Mouse (Mus musculus): ENCODE results near the gene Specc1. TPM values are rescaled to one million over a fixed set of nuclear protein-coding genes. Genes with fewer than 3 reads are reported as not detected.

The Specc1 gene
- total RNA-seq, 2 experiments from 2014 or later, result 21.2 to 23.5 TPM

DNA sequence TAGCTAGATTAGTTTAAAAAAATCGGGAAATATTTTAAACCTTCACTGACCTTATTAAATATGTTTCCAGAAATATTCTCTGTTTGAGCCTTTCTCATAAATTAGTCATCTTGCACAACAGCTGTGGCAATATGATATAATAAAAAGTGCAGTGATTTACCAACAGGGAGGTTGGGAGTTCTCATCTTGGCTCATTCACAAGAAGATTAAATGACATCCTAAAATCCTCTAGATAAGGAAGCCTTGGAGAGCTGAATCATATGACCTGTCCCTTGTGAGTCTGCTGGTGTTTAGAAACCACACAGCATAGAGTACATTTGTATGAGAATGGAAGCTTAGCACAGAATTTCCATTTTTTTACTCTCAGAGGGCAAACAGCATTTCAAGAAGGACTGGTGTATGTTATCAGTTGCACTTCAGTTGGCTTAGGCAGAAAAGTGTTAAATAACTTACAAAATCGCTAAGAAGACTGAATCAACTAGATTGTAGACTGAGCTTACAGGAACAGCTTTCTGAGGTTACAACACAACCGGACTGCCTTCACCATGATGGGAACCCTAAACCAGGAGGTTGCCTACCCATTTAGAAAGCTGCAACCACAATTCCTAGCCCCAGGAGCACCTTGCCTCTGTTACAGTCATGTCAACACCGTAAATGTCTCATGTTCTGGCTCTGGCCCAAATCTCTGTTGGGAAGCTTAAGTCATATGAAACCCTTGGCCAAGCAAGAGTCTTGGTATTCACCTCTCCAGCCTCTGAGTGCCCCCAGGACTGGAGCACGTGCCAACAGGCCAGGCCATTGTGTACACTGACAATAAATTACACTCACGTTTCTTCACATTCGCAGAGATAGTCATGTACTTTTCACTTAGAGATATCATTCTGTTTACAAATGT lies 188.9 kb downstream of the Specc1 start:
- intact Hi-C loops (cut with DNase I), result no loop called here
- DNase-seq, result peak; percentile 3 to 16

DNA sequence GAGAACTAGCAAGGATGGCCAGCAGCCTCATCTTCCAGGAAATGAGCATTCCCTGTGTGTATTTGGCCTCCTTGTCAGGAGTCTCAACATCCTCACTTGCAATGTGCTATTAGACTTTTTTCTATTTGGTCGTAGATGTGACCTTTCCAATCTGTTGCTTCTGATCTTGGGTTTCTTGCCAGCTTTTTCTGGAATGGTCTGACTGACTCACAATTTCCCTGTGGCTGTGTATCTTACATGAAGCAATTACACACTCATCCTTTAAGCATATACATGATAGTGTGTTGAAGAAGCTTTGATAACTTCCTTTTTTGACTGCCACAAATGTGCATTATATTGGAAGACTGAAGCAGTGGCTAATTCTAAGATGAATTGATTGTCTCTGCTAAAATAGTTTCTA lies 190.1 kb downstream of the Specc1 start:
- DNase-seq, result no peak
- intact Hi-C loops (cut with DNase I), result no loop called here

DNA sequence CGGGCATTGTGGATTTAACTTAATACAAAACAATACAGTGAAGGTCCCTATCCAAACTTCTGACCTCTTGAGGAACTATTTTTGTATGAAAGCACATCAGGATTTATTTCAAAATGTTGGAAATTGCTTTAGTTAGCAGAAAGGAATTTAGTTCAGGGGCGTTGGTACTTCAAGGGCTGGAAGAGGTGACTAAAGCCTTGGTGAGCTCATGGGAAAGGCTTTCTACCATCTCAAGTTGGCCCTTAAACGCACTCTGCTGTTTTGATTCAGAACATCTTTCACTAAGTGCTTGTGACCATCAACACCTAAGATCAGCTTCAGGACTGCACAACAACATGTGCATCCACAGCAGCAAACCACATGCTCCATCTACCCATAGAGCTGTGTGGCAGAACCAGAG lies 191.5 kb downstream of the Specc1 start:
- DNase-seq, result no peak
- intact Hi-C loops (cut with DNase I), result no loop called here

DNA sequence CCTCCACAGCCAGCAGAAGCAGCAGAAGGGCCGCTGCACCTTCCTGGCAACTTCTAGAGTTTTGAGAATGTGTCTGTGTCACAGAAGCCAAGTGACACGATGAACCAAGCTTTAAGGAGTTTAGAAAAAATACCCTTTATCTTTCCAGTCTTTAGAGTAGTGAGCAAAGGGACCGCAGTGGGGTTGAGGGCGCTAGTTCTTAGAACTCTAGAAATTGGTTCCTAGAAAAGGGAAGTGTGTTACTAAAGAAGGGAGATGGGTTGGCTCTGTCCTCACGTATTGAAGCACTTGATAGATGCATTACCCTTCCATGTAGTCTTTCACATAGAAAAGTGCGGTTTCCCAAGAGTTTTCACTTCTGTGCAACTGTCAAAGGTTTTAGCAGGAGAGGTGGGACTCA lies 191.9 kb downstream of the Specc1 start:
- intact Hi-C loops (cut with DNase I), result no loop called here
- no peak for DNase-seq

DNA sequence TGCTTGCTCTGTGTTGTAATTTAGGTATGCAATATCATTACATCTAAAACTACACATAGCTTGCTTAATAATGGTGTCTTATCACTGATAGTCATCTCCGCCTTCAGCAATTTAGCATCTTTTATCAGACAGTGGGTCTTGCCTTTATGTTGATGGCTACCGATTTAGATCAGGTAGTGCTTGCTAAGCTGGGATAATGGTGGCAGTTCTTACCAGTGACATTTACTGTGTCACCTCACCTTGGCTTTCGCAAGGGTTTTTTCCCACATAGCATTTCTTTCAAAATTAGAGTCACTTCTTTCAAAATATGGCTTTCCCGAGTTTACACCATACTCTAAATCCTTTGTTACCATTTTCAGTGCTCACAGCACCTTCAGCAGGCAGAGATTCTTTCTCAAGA lies 196.5 kb downstream of the Specc1 start:
- intact Hi-C loops (cut with DNase I), result no loop called here
- no peak for DNase-seq

DNA sequence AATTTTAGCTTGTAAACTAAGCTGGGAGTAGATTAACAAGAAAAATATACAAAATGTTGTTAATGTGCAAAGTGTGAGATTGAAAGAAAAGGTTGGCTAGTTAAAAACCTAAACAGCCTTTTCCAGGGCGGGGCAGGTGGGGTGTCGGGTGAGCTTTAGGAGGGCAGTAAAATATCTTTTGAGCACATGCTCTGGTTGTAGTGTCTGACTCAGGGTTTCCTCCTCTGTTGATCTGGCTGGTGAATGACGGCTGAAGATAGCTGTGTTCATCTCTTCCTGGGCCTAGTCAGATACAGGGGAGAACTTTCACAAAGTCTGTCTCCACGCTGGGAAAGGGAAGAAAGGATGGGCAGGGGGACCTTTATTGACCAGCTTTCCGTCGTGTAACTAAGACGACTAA lies 203.2 kb downstream of the Specc1 start:
- intact Hi-C loops (cut with DNase I), result no loop called here
- DNase-seq, result no peak

DNA sequence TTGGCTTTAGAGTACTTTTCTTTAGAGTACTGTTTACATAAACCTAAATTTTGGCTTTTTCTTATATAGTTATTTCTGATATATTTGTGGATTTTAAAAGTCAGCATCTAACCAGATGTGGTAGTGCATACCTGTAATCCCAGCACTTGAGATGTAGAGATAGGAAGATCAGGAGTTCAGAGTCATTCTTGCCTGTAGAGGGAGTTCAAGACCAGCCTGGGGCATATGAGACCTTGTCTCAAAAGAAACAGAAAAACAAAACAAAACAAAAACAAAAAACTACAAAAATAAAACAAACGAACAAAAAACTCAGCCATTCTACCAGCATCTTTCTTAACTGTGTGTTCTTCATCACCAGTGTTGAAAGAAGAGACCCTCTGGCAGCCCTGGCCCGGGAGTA lies 204.9 kb downstream of the Specc1 start:
- DNase-seq, result no peak
- intact Hi-C loops (cut with DNase I), result no loop called here

DNA sequence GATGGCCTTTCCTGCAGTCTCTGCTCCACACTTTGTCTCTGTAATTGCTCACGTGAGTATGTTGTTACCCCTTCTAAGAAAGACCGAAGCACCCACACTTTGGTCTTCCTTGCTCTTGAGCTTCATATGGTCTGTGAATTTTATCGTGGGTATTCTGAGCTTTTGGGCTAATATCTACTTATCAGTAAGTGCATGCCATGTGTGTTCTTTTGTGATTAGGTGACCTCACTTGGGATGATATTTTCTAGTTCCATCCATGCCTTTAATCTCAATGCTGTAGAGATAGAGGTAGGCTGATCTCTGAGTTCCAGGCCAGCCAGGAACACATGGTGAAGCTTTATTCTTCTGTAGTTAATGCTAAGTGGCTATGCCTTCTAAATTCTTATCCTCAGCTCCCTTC lies 207.8 kb downstream of the Specc1 start:
- no peak for DNase-seq
- intact Hi-C loops (cut with DNase I), result no loop called here

DNA sequence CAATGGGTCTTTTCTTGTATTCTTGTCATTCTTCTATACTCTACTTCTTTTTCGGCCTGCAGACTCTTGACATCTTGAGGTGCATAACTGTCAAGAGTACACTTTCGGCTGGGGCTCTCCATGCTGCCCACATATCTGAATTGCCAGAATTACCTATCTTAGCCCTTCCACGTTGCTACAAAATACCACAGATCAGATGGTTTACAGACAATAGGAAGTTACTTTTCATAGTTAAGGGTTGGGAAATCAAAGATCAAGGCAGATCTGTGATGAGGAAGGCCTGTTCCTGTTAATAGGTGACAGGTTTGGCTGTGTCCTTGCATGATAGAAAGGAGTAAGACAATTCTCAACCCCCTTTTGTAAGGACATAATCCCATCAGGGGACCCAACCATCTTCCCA lies 209.9 kb downstream of the Specc1 start:
- intact Hi-C loops (cut with DNase I), result no loop called here
- DNase-seq, result no peak

DNA sequence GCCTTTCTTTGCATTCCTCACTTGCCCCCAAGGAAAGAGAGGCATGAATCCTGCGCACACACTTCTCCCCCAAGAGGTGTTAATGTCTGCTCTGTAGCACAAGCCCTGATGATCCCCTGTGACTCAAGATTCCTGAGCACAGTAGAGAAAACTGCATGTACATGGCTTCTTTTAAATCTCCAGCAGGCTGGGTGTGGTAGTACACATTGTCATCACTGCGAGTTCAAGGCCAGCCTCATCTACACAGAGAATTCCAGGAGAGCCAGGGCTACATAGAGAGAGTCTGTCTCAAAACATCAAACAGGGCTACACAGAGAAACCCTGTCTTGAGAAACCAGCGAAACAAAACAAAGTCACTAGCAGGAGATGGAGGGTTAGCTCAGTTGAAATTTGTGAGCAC lies 211.6 kb downstream of the Specc1 start:
- intact Hi-C loops (cut with DNase I), result no loop called here
- no peak for DNase-seq

DNA sequence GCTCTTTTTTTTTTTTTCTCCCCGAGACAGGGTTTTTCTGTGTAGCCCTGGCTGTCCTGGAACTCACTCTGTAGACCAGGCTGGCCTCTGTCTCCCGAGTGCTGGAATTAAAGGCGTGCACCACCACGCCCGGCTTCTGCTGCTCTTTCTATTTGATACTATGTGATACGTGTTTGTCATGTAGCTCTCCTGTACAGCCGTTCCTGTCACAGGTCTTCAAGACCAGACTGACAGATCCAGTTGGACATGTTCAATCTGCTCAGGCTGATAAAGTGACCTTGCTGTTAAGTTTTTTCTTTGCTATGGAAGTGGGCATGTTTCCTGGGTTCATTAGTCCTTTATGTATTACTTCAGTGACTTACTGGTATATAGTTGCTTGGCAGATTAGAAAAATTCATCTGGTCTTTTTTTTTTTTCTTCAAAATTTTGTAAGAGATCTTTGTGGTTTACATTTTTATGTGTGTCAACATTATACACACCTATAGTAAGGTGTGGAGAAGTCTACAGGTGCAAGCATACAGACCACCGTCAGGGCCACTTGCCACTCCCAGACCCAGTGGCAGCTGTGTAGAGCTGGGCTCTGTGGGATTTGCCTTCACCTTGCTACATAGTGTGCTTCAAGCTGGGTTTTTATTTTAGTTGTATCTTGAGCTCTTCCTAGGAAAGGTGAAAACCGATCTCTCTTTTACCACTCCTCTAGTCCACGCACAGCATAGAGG lies 221.0 kb downstream of the Specc1 start:
- DNase-seq, result no peak
- intact Hi-C loops (cut with DNase I), result no loop called here

DNA sequence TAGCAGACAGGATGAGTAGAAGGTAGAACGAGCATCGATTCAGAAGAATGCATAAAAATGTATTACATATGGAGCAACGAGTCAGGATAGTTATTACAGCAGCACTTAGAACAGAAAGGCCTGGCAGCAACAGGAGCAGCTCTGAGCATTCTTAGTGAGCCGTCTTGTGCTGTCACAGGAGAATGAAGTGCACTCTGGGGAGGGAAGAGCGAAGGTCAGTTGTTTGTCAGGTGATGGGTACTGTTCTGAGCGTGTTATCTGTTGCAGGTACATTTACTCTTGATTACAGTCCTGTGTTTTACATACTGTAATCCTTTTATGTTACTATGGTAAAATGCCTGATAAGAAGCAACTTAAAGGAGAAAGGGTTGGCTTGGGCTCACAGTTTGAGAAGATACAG lies 224.2 kb downstream of the Specc1 start:
- no peak for DNase-seq

DNA sequence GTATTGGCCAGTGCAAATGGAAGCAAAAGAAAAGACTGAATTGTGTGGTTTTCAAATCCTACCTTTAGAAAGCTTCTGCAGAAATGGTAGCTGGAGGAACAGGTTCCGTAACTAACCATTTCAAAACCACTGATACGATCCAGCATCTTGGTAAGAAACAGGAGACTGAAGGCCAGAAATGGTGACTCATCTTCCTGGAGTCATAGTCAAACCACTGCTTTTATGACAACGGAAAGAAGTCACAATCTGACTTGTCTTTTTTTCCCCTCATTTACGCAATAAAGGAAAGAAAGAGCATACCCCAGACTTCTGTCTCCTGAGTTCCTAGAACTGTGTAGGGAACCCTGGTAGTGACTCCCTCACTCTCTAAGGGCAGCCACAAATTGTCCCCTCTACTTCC lies 228.3 kb downstream of the Specc1 start:
- no peak for DNase-seq
- intact Hi-C loops (cut with DNase I), result no loop called here

More for the DNA sequence above, 224.2 kb downstream of the Specc1 start:
- intact Hi-C loops (cut with DNase I), result no loop called here

DNA sequence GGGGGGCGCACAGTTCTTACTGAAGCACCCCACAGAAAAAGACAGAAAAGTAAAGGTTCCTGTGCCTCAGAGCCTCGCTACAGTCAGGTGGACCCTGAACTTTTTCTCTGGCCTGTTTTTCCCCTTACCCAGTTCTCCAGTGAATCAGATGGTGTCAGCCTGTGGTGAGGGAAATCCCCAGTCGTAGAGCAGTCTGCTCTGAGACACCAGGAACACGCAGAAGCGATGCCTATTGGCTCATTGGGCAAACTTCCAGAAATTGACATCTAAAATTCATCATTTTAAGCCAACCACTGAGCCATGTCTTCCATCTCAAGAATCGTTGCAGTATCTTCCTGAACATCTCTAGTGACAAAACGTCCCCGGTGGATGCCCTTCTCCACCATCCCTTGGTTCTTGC lies 230.5 kb downstream of the Specc1 start:
- DNase-seq, result no peak
- intact Hi-C loops (cut with DNase I), result no loop called here

DNA sequence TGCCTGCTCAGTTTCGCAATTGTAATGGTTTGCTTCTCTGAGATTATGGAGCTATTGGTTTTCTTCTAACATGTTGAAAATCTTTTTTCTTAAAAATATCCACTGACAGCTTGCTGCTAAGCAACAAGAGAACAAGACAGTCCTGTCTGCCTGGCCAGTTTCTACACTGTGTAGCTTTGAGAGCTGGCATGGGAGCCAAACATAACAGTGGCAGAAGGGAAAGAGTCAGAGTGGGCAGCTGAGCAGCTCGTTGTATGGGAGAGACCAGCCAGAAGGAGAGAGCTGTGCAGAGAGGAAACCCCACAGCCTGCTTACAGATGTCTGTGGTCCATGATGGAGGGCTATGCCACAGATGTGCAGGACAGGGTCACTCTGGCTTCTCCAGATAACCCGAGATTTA lies 235.5 kb downstream of the Specc1 start:
- DNase-seq, result no peak
- intact Hi-C loops (cut with DNase I), result no loop called here

DNA sequence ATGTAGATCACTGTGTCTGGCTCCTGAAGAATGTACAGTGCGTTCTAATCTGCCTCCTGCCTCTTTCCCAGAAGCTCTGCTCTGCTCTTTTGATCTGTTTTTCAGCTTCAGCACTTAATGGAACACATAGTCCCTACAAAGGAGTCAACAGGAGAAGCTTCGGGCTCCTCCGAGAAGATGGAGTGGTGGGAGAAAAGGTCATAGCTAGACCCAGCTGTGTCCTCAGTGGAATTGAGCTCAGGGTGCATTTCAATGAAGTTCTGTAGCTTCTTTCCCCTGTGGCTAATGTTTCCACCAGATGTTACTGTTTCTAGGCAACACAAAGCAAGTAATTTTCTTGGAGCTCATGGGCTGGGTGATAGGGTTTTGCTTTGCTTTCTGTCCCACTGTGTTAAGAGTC lies 236.6 kb downstream of the Specc1 start:
- DNase-seq, result no peak
- intact Hi-C loops (cut with DNase I), result no loop called here

DNA sequence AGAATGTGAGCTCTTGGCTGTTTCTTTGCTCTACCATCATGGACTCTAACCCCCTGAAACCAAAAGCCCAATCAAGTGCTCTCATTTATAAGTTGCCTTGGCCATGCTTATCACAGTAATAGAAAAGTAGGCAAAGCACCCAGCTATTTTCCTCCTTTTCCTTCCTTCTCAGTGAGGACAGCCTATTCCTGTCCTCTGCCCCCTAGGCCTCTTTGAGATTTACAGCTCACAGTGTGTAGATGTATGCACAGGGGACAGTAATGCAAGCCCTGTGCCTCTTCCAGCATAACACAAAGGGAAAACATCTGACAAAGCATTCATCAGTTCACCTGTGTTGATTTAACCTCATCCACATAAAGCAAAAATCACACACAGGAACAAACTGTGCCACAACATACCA lies 237.7 kb downstream of the Specc1 start:
- intact Hi-C loops (cut with DNase I), result no loop called here
- no peak for DNase-seq

DNA sequence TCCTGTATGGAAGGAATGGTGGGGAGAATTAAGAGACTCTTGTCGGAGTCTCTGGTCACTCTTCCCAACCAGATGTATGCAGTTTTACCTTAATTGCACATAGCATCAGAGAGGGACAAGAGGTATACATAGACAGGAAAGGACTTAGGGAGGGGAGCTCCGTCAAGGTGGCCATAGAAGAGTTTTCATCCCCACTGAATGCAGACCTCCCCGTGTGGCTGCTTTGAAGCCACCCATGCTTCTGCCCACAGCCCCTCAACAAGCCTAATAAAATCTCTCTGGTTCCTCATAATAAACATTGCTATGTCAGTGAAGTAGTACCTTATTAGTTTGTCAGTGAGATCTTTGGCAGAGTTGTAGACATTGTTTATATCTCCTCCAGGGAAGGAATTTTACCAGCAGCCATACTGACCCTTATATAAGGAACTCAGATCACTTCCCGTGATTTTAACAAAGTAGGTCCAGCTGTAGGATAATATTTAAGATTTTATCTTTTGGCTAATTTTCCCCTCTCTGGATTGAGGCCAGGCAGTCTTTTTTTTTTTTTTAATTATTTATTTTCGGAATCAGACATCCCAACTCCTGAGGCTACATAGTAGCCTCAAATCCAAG lies 244.4 kb downstream of the Specc1 start:
- intact Hi-C loops (cut with DNase I), result no loop called here
- no peak for DNase-seq

DNA sequence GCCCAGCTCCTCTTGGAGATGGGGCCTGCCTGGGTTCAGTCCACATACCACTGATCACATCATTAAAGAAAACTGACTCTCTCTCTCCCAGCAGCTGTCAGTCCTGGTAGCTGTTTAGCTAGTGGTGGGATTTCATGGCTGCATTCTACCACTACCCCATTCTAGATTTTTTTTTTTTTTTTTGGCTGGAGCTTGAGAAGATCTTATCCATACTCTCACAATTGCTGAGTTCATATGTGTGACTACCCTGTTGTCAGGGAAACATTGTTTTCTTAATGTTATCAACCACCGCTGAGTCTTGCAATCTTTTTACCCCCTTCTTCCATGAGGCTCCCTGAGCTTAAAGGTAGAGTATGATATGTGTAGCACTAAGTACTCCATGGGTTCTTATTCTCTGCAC lies 246.1 kb downstream of the Specc1 start:
- DNase-seq, result no peak

DNA sequence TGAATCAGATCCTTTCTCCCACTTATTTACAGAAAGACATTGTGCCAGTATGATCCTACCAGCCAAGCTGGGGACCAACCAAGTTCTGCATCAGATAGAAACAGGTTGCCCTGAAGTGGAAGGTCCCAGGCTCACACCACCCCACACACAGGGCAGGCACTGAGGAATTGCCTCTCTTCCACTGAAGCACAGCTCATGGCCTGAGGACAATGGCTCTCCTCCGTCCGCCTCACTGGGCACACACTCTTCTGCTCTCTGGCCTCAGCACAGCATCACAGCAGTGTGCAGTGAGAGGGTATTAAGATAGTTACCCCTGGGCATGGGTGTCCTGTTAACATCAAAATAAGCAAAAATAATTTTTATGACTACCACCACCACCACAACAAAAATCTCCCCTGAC lies 252.5 kb downstream of the Specc1 start:
- intact Hi-C loops (cut with DNase I), result no loop called here
- no peak for DNase-seq

More for the DNA sequence above, 246.1 kb downstream of the Specc1 start:
- intact Hi-C loops (cut with DNase I), result no loop called here

DNA sequence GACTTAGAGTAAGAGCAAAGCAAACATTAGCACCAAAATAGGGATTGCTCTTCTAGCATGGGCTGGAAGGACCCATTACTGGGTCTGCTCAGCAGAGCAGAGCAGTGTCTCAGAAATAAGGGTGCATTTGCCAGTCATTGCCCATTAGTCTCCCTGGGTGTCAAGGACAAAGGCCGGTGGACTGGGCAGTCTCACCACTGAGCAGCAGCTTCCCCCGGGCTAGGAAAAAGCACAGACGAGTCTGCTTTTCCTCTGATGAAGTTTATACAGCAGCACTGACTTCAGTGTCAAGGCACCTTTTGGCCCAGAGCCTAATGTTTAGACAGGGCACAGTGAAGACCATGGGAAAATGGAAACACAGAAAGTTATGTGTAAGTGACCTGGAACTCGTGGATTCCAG lies 253.3 kb downstream of the Specc1 start:
- DNase-seq, result no peak
- intact Hi-C loops (cut with DNase I), result no loop called here
